Comparison of ENCODE assay signal across 8 mouse cellular contexts in the genomic region with DNA sequence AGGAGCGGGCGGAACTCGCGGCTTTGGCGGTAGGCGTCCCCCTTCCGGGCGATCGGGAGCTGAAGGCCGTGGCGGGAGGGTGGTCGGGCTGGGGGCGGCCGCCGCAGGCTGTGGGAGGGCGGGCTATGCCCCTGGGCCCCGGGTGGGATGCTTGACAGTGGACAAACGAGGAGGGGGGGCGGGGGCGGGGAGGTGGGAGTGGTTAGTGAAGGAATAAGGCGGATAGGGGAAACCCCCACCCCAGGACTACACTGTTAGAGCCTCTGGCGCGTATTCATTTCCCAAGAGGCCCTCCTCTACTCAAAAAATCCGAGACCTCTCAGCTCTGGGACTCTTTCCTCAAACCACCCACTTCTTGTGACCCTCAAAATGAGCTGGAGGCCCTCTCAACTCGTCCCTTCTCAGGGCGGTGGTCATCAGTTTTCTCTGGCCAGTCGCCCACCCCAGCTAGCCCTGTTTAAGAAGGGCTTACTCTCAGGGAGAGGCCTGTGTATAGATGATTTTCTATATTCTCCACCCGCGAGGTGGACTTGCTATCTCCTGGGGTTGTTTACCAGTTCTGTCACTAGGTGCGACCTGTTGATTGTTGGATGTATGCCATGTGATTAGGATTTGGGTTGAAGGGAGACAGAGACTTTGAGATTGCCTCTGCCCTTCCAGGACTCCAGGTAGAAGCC. TPM values are rescaled to one million over a fixed set of nuclear protein-coding genes. Genes with fewer than 3 reads are reported as not detected.
DNase-seq lines count a peak whose midpoint lies in the region; ATAC-seq and TF ChIP-seq lines count a peak whose summit lies in the region.

No protein-coding gene starts in this region.

- peak overlapping the region; percentile 79 for H3K4me2 ChIP-seq in lung, embryonic 15.5 days
- peak overlapping the region; percentile 79 for H3K4me2 ChIP-seq in forebrain, embryonic 15.5 days (replicated peaks)

- 2% methylated on average over 21 of the region's 30 CpGs for WGBS in lung, embryonic 15.5 days
- WGBS in forebrain, embryonic 15.5 days: 2% methylated on average over 17 of the region's 30 CpGs
- 0% methylated on average over 27 of the region's 30 CpGs for WGBS in limb, embryonic 10.5 days

- H3K27me3 ChIP-seq in lung, embryonic 15.5 days: no peaks in the 10 kb centered on the region
- H3K27me3 ChIP-seq in forebrain, embryonic 15.5 days: no peaks in the 10 kb centered on the region
- no peaks in the 10 kb centered on the region for H3K27me3 ChIP-seq in limb, embryonic 10.5 days (ENCODE audit: low read depth, poor library complexity, severe bottlenecking)

- peak; percentile 67; the same call in 1 of the 2 replicates for ATAC-seq in lung, embryonic 15.5 days (ENCODE audit: borderline replicate concordance, extremely low read depth, low FRiP score, low TSS enrichment)
- ATAC-seq in forebrain, embryonic 15.5 days (replicated peaks): peak; percentile 68

- TF ChIP-seq CTCF in bone marrow macrophage, adult 2 months (IDR thresholded peaks at IDR 0.05; ENCODE audit: low read depth, low read length): no peak

- peak overlapping the region; percentile 61 for H3K4me3 ChIP-seq in lung, embryonic 15.5 days
- peak overlapping the region; percentile 81 for H3K4me3 ChIP-seq in bone marrow macrophage, adult 2 months (ENCODE audit: insufficient read depth, low read length)
- H3K4me3 ChIP-seq in forebrain, embryonic 15.5 days: peak overlapping the region; percentile 82
- peak overlapping the region; percentile 81 for H3K4me3 ChIP-seq in limb, embryonic 10.5 days

- H3K4me1 ChIP-seq in lung, embryonic 15.5 days: peaks cover 42% of the 10 kb centered on the region
- H3K4me1 ChIP-seq in bone marrow macrophage, adult 2 months (ENCODE audit: control insufficient read depth, insufficient read depth, low read length): peaks cover 19% of the 10 kb centered on the region
- H3K4me1 ChIP-seq in forebrain, embryonic 15.5 days: peaks cover 21% of the 10 kb centered on the region
- peaks cover 53% of the 10 kb centered on the region for H3K4me1 ChIP-seq in limb, embryonic 10.5 days

- H3K9ac ChIP-seq in lung, embryonic 15.5 days: peak overlapping the region; percentile 68
- peak overlapping the region; percentile 82 for H3K9ac ChIP-seq in forebrain, embryonic 15.5 days (replicated peaks)

- H3K27ac ChIP-seq in lung, embryonic 15.5 days: peak overlapping the region; percentile 97
- peak overlapping the region; percentile 76 for H3K27ac ChIP-seq in bone marrow macrophage, adult 2 months (ENCODE audit: insufficient read depth, low read depth, low read length)
- peak overlapping the region; percentile 73 for H3K27ac ChIP-seq in forebrain, embryonic 15.5 days (replicated peaks)
- peak overlapping the region; percentile 94 for H3K27ac ChIP-seq in limb, embryonic 10.5 days

- no peak for DNase-seq in lung, postnatal 4 days
- DNase-seq in limb, embryonic 10.5 days (ENCODE audit: low spot score): no peak
- DNase-seq in naive thymus-derived CD4-positive, alpha-beta T cell, adult 2 months (ENCODE audit: low read depth): peak; percentile 53
- DNase-seq in urinary bladder, adult 18-20 months (ENCODE audit: low spot score in 2 of 2): no peak
- DNase-seq in c-Kit-positive CD71-positive TER-119-positive erythroid progenitor cells, embryonic 14.5 days (ENCODE audit: low spot score): no peak

- H3K36me3 ChIP-seq in lung, embryonic 15.5 days: peaks cover 37% of the 10 kb centered on the region
- peaks cover 20% of the 10 kb centered on the region for H3K36me3 ChIP-seq in forebrain, embryonic 15.5 days
- H3K36me3 ChIP-seq in limb, embryonic 10.5 days: peaks cover 43% of the 10 kb centered on the region

- H3K9me3 ChIP-seq in lung, embryonic 15.5 days: no peaks in the 10 kb centered on the region
- no peaks in the 10 kb centered on the region for H3K9me3 ChIP-seq in forebrain, embryonic 15.5 days
- H3K9me3 ChIP-seq in limb, embryonic 10.5 days (replicated peaks): no peaks in the 10 kb centered on the region

- no peak for TF ChIP-seq POLR2A in bone marrow macrophage, adult 2 months (IDR thresholded peaks at IDR 0.05; ENCODE audit: borderline replicate concordance, low read depth, low read length)

RNA-seq across cellular contexts. Expression of a gene that starts 0.5 kb away (rescaled TPM):
- 18.3 and 18.8 TPM in 2 replicates for polyA plus RNA-seq in lung, embryonic 15.5 days (2015; fragmentation: Nextera tagmentation; extraction: Ambion mirVana)
- 26.8 and 28.9 TPM in 2 replicates for polyA plus RNA-seq in bone marrow macrophage, adult 2 months (2012; ENCODE audit: insufficient read depth, insufficient read length, missing spikeins)
- 10.1 and 10.4 TPM in 2 replicates for polyA plus RNA-seq in forebrain, embryonic 15.5 days (2015; fragmentation: Nextera tagmentation; extraction: Ambion mirVana)
- polyA plus RNA-seq in limb, embryonic 10.5 days (2016; fragmentation: Nextera tagmentation; extraction: Ambion mirVana): 35.0 and 38.8 TPM in 2 replicates

RNA-seq across cellular contexts. Expression of a gene that starts 1.1 kb away (rescaled TPM):
- polyA plus RNA-seq in lung, embryonic 15.5 days (2015; fragmentation: Nextera tagmentation; extraction: Ambion mirVana): 0.88 and 1.2 TPM in 2 replicates
- 0.16 TPM in 1 of 2 replicates, not detected in the other for polyA plus RNA-seq in bone marrow macrophage, adult 2 months (2012; ENCODE audit: insufficient read depth, insufficient read length, missing spikeins)
- polyA plus RNA-seq in forebrain, embryonic 15.5 days (2015; fragmentation: Nextera tagmentation; extraction: Ambion mirVana): 0.29 and 0.32 TPM in 2 replicates
- 0.15 and 0.31 TPM in 2 replicates for polyA plus RNA-seq in limb, embryonic 10.5 days (2016; fragmentation: Nextera tagmentation; extraction: Ambion mirVana)

RNA-seq across cellular contexts. Expression of a gene that starts 14.8 kb away (rescaled TPM):
- 51.8 and 52.9 TPM in 2 replicates for polyA plus RNA-seq in lung, embryonic 15.5 days (2015; fragmentation: Nextera tagmentation; extraction: Ambion mirVana)
- polyA plus RNA-seq in bone marrow macrophage, adult 2 months (2012; ENCODE audit: insufficient read depth, insufficient read length, missing spikeins): 2.0 and 3.2 TPM in 2 replicates
- 106 and 112 TPM in 2 replicates for polyA plus RNA-seq in forebrain, embryonic 15.5 days (2015; fragmentation: Nextera tagmentation; extraction: Ambion mirVana)
- polyA plus RNA-seq in limb, embryonic 10.5 days (2016; fragmentation: Nextera tagmentation; extraction: Ambion mirVana): 55.0 and 70.3 TPM in 2 replicates

RNA-seq across cellular contexts. Expression of a gene that starts 31.4 kb away (rescaled TPM):
- 19.5 and 19.7 TPM in 2 replicates for polyA plus RNA-seq in lung, embryonic 15.5 days (2015; fragmentation: Nextera tagmentation; extraction: Ambion mirVana)
- polyA plus RNA-seq in bone marrow macrophage, adult 2 months (2012; ENCODE audit: insufficient read depth, insufficient read length, missing spikeins): 2.3 and 3.2 TPM in 2 replicates
- polyA plus RNA-seq in forebrain, embryonic 15.5 days (2015; fragmentation: Nextera tagmentation; extraction: Ambion mirVana): 10.5 and 10.7 TPM in 2 replicates
- polyA plus RNA-seq in limb, embryonic 10.5 days (2016; fragmentation: Nextera tagmentation; extraction: Ambion mirVana): 31.1 and 44.4 TPM in 2 replicates

RNA-seq across cellular contexts. Expression of a gene that starts 59.2 kb away (rescaled TPM):
- polyA plus RNA-seq in lung, embryonic 15.5 days (2015; fragmentation: Nextera tagmentation; extraction: Ambion mirVana): 4.3 and 5.9 TPM in 2 replicates
- not detected in 2 replicates for polyA plus RNA-seq in bone marrow macrophage, adult 2 months (2012; ENCODE audit: insufficient read depth, insufficient read length, missing spikeins)
- not detected in 2 replicates for polyA plus RNA-seq in forebrain, embryonic 15.5 days (2015; fragmentation: Nextera tagmentation; extraction: Ambion mirVana)
- polyA plus RNA-seq in limb, embryonic 10.5 days (2016; fragmentation: Nextera tagmentation; extraction: Ambion mirVana): not detected in 2 replicates

Comparison
In these comparisons a context has a peak if more than half of its experiments do, and no peak if none do; other contexts are left out.
1. RNA of a gene that starts 14.8 kb away (polyA plus RNA-seq): 106 to 112 TPM in forebrain, embryonic 15.5 days, 55.0 to 70.3 TPM in limb, embryonic 10.5 days and 51.8 to 52.9 TPM in lung, embryonic 15.5 days; 2.0 to 3.2 TPM in bone marrow macrophage, adult 2 months; every median in the first group is over 10 times any median in the second.
2. Peak in every context shown above with its lines, with median percentiles within 50 percentile points of each other: H3K27ac ChIP-seq and H3K4me3 ChIP-seq.